12 mouse cellular contexts compared by ENCODE assay signal in the genomic region with DNA sequence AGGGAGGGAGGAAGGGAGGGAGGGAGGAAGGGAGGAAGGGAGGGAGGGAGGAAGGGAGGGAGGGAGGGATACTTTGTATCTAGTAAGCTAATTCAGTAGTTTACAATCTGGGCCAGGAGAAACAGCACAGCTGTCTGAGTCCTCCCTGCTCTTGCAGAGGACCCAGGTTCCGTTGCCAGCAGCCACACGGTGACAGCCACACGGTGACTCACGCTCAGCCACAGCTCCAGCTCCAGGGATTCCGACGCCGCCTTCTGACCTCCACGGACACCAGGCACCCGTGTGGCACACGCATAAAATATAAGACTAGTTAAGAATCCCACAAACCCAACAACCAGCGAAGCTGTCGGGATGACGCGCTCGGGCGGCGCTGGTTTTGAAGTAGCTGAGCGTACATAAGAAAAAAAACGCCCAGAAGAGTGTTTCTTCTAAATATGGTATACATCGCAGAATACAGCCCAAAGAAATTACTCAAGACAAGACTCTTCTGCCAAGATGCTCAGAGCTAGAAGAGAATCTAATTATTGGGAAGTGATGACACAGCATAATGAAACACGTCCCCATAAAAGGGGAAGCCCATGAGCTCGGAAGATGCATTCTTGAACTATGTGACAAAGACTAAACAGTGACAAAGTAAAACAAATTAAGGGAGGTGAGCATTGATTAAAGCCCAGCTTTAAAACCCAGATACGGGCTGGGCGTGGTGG. TPM values are rescaled to one million over a fixed set of nuclear protein-coding genes. Genes with fewer than 3 reads are reported as not detected.
A peak's percentile ranks its signal among the peaks of the same experiment; 100 is the strongest.
DNase-seq lines count a peak whose midpoint lies in the region; TF ChIP-seq lines count a peak whose summit lies in the region.
"Had no signal": no experiment of that assay in that cellular context is flagged by ENCODE, and none has a peak within 500 bp of the region (broad histone marks: within the 10 kb centered on the region; RNA-seq: fewer than 3 reads in every experiment).

No protein-coding gene starts in this region.

- peaks cover 10% of the 10 kb centered on the region for H3K4me1 ChIP-seq in heart, adult 2 months (ENCODE audit: control insufficient read depth, insufficient read depth, low read length)
- H3K4me1 ChIP-seq in ES-E14 (ENCODE audit: control insufficient read depth in 2 of 2, insufficient read depth in 2 of 2, low read length in 2 of 2, poor library complexity in 1 of 2), result peaks cover 0 to 3% of the 10 kb centered on the region in 2 experiments; a peak in 1 of 4 replicates

- in situ Hi-C loops in ES-E14 (cut with MboI; ENCODE audit: low sequenced_read_pairs in 2 of 2, unreplicated experiment in 2 of 2), result no loop called here

- no peak for TF ChIP-seq POLR2A in heart, adult 2 months (IDR thresholded peaks at IDR 0.05; ENCODE audit: insufficient read depth, low read depth, low read length)

- no peak overlapping the region; the same call in 1 of the 2 replicates for H3K27ac ChIP-seq in heart, adult 2 months
- 0 out of 2 replicates have a peak overlapping the region, but pooled peaks have one; percentile 49 for H3K27ac ChIP-seq in ES-E14 (ENCODE audit: insufficient read depth, low read depth, low read length, poor library complexity, severe bottlenecking)
- H3K27ac ChIP-seq: hindbrain, embryonic 14.5 days; limb, embryonic 15.5 days had no signal

- no peaks in the 10 kb centered on the region for H3K9me3 ChIP-seq in ES-E14 (ENCODE audit: control insufficient read depth, insufficient read depth, low read depth, low read length)
- H3K9me3 ChIP-seq: G1E; limb, embryonic 15.5 days had no signal

- peak; percentile 50 to 61 for DNase-seq in heart, adult 2 months
- DNase-seq in heart, adult 8-10 months (ENCODE audit: low spot score), result no peak
- DNase-seq in ES-E14 (ENCODE audit: low read depth, low spot score) (no peak), adipocyte (ENCODE audit: low spot score) (no peak)
- peak; percentile 36 for DNase-seq in gastrocnemius, postnatal 25 days
- peak; percentile 7 to 27 for DNase-seq in monocyte, adult 2 months (ENCODE audit: low read depth in 1 of 2, low spot score in 2 of 2)
- no peak for DNase-seq in B cell, adult 2 months
- DNase-seq in cerebellum, adult 9-11 months, result no peak
- DNase-seq: thymus, postnatal 14 days had no signal

- TF ChIP-seq CTCF in heart, adult 2 months (IDR thresholded peaks at IDR 0.05), result no peak

- H3K4me3 ChIP-seq in heart, adult 2 months, result no peak overlapping the region
- no peak overlapping the region for H3K4me3 ChIP-seq in ES-E14 (ENCODE audit: insufficient read depth in 1 of 2, low read depth in 1 of 2, low read length in 2 of 2, poor library complexity in 1 of 2, severe bottlenecking in 1 of 2)
- H3K4me3 ChIP-seq: limb, embryonic 15.5 days had no signal

- H3K36me3 ChIP-seq in heart, adult 2 months (ENCODE audit: control insufficient read depth, insufficient read depth, low read length), result peaks cover 7% of the 10 kb centered on the region
- peaks cover 14% of the 10 kb centered on the region; the same call in 1 of the 2 replicates for H3K36me3 ChIP-seq in ES-E14 (ENCODE audit: control insufficient read depth, insufficient read depth, low read length, poor library complexity, severe bottlenecking)
- H3K36me3 ChIP-seq: G1E had no signal

- intact Hi-C loops in heart, adult 2 months (cut with DNase I), result no loop called here

- H3K79me2 ChIP-seq in heart, adult 2 months (replicated peaks; ENCODE audit: control insufficient read depth, insufficient read depth, low read length), result peaks cover 14% of the 10 kb centered on the region

- TF ChIP-seq EP300 in heart, adult 2 months (IDR thresholded peaks at IDR 0.05; ENCODE audit: insufficient read depth, low read depth, low read length), result no peak

- H3K9ac ChIP-seq in heart, adult 2 months (ENCODE audit: low read depth, low read length), result no peak overlapping the region; the same call in 1 of the 2 replicates
- no peak overlapping the region for H3K9ac ChIP-seq in ES-E14 (ENCODE audit: insufficient read depth, low read depth, low read length, poor library complexity, severe bottlenecking)
- H3K9ac ChIP-seq: hindbrain, embryonic 14.5 days; limb, embryonic 15.5 days had no signal

- 72% methylated on average over 24 of the region's 24 CpGs for WGBS in heart, adult 2 months

- H3K27me3 ChIP-seq in heart, adult 2 months (ENCODE audit: control insufficient read depth, insufficient read depth, low read length), result no peaks in the 10 kb centered on the region
- H3K27me3 ChIP-seq: limb, embryonic 15.5 days had no signal

TF ChIP-seq in ES-E14, 5 proteins besides CTCF, POLR2A, EP300 and RAD21:
- no peak for TF ChIP-seq CHD2 (IDR thresholded peaks at IDR 0.05; ENCODE audit: low read depth, low read length)
- TF ChIP-seq MAFK (IDR thresholded peaks at IDR 0.05; ENCODE audit: insufficient read depth, low read depth, low read length), result peak; percentile 67; the same call in 1 of the 2 replicates
- TF ChIP-seq ZNF384 (IDR thresholded peaks at IDR 0.05; ENCODE audit: low read depth, low read length), result no peak
TF ChIP-seq in ES-E14: peak in this region for 1.

RNA-seq across cellular contexts. Expression of gene Cers5, which starts 42.0 kb away (rescaled TPM):
- 10 to 100 TPM; 17.4 to 17.9 TPM for total RNA-seq in heart, adult 2 months (2021)
- polyA plus RNA-seq in heart, adult 2 months (2012; rRNA removed), result 21.6 and 27.9 TPM in 2 replicates
- 10 to 100 TPM; 17.8 to 23.6 (median 18.1) TPM for total RNA-seq in heart, adult 8-10 months (2022)
- 107 and 126 TPM in 2 replicates for total RNA-seq in ES-E14 (2012; rRNA removed)
- 1 to 10 TPM; 4.0 to 6.1 TPM for total RNA-seq in gastrocnemius, postnatal 25 days (2021)

Comparison
In these comparisons a context has a peak if more than half of its experiments do, and no peak if none do; other contexts are left out.
1. DNase-seq: peak in heart, adult 2 months (2 of 2), gastrocnemius, postnatal 25 days (single experiment) and monocyte, adult 2 months (2 of 2); none in heart, adult 8-10 months (single experiment), ES-E14 (single experiment), B cell, adult 2 months (0 of 2), adipocyte (single experiment) and cerebellum, adult 9-11 months (single experiment).